Mouse (Mus musculus): ENCODE results near the gene Vstm4. TPM values are rescaled to one million over a fixed set of nuclear protein-coding genes. Genes with fewer than 3 reads are reported as not detected.

Vstm4 gene
- total and polyA plus RNA-seq, 2 experiments from 2014 or later: 8.2 to 8.9 TPM

DNA sequence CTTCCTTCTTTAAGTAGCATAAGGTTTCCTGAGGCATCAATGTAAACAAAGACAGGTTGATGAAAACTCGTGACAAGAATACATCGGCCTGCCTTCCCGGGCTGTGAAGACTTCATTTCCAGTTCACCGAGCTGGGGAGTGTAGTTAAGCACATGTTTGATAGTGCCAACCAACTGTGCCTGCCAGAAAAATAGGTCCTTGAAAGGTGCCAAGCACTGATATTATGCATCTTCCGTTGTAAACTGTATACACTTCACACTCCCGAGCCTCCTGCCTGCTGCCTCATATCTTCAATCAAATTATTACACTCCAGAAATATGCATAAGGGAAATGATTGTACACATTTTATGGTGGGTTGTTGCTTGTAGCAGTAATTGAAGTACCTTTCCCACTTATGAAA lies 77.5 kb downstream of the Vstm4 start:
- no peak for TF ChIP-seq CTCF (IDR thresholded peaks at IDR 0.05; ENCODE audit: low read depth)
- Histone ChIP-seq H3K27me3 (ENCODE audit: insufficient read depth, low read length) (no peaks in the 10 kb centered on the region), H3K36me3 (ENCODE audit: insufficient read depth) (no peaks in the 10 kb centered on the region), H3K9ac (no peak overlapping the region), H3K4me3 (ENCODE audit: low read depth, low read length) (no peak overlapping the region), H3K9me3 (ENCODE audit: low read length) (no peaks in the 10 kb centered on the region), H3K4me2 (ENCODE audit: low read depth) (no peak overlapping the region), H3K4me1 (ENCODE audit: insufficient read depth) (no peaks in the 10 kb centered on the region), H3K27ac (ENCODE audit: low read depth, low read length) (no peak overlapping the region)
- ATAC-seq (peak; percentile 50), DNase-seq (peak; percentile 32)
- 42% methylated on average over 6 of the region's 6 CpGs for WGBS

DNA sequence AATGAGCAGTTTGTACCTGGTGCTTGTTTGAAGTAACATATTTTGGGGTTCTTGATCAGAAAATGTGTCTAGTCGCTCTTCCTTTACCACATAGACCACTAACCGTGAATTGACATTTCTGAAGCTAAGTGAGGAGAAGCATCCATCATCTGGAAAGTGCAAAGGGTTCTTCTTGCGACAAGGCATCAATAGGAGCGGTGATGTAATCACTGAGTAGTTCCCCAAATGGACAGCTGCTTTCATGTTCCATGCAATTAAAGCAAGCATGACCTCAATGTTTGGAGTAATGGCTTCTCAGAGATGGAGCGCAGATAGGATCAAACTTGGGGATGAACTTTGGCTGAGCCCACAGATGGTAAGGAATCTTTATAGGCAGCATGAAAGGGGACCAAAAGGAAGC lies 82.7 kb downstream of the Vstm4 start:
- no peak for ATAC-seq
- no peak overlapping the region for H3K4me3 ChIP-seq (ENCODE audit: low read depth, low read length)
- H3K4me2 ChIP-seq (ENCODE audit: low read depth): no peak overlapping the region
- no peaks in the 10 kb centered on the region for H3K4me1 ChIP-seq (ENCODE audit: insufficient read depth)
- no peak for DNase-seq
- WGBS: 68% methylated on average over 5 of the region's 5 CpGs
- H3K27ac ChIP-seq (ENCODE audit: low read depth, low read length): no peak overlapping the region
- no peaks in the 10 kb centered on the region for H3K36me3 ChIP-seq (ENCODE audit: insufficient read depth)
- TF ChIP-seq CTCF (IDR thresholded peaks at IDR 0.05; ENCODE audit: low read depth): no peak
- H3K9ac ChIP-seq: no peak overlapping the region
- no peaks in the 10 kb centered on the region for H3K9me3 ChIP-seq (ENCODE audit: low read length)
- H3K27me3 ChIP-seq (ENCODE audit: insufficient read depth, low read length): no peaks in the 10 kb centered on the region

- DNase-seq (peak; percentile 56), ATAC-seq (peak; percentile 80)
- Histone ChIP-seq H3K4me3 (ENCODE audit: low read depth, low read length) (no peak overlapping the region), H3K9ac (no peak overlapping the region), H3K27ac (ENCODE audit: low read depth, low read length) (no peak overlapping the region), H3K9me3 (ENCODE audit: low read length) (no peaks in the 10 kb centered on the region), H3K36me3 (ENCODE audit: insufficient read depth) (no peaks in the 10 kb centered on the region), H3K4me2 (ENCODE audit: low read depth) (no peak overlapping the region), H3K4me1 (ENCODE audit: insufficient read depth) (0 out of 2 replicates have a peak, but pooled peaks cover 6% of the 10 kb centered on the region), H3K27me3 (ENCODE audit: insufficient read depth, low read length) (no peaks in the 10 kb centered on the region)
- TF ChIP-seq CTCF (IDR thresholded peaks at IDR 0.05; ENCODE audit: low read depth): no peak
- WGBS: 82% methylated on average over 2 of the region's 2 CpGs
Observed at GRCm38 (mm10) chr14:32947512-32947911, 91.0 kb downstream of the Vstm4 start.

DNA sequence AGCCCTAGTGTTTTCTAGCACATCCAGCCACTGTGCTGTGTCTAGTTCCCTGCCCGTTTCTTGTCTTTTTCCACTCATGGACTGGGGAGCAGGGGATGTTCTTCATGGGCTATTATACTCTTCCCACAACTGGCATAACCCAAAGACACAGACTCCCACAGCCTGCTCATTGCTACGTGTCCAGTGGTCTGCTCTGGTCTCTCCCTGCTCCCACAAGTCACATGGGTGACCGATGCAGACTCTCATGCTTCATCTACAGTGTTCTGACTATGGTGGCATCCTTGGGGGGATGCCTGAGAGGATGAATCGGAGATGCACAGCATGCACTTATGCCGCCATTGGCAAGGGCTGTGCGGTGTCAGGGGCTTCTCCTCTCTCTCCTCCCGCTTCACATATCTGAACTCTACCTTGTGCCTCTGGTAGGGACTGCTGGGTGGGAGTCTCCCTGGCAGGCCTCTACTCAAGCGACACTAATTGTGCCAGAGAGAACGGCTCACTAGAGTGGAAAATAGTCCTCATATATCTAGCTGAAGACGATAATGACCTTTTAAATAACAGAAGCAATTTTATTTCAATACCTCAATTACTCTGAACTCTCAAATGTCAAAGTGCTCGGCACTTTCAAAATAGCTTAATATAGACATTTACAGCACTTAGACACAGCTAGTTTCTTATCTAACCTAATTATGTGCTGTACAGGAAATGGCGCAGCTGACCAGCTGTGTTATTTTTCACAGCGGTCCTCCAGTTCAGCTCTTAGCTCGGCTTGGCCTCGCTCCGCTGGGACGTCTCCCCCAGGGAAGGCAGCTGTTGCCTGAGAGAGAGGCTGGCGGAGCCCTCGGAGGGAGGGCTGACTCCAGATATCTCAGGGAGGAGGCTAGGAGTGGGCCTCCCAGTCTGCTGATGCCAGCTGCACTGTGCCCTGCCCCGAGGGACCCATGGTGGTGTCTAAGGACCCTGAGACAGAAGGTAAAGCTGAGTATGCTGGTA lies 94.1 kb downstream of the Vstm4 start:
- 39% methylated on average over 20 of the region's 20 CpGs for WGBS
- H3K4me1 ChIP-seq (ENCODE audit: insufficient read depth): 0 out of 2 replicates have a peak, but pooled peaks cover 6% of the 10 kb centered on the region
- no peak overlapping the region for H3K27ac ChIP-seq (ENCODE audit: low read depth, low read length)
- DNase-seq: no peak
- no peaks in the 10 kb centered on the region for H3K9me3 ChIP-seq (ENCODE audit: low read length)
- H3K9ac ChIP-seq: no peak overlapping the region
- peak; percentile 74 for ATAC-seq
- no peaks in the 10 kb centered on the region for H3K27me3 ChIP-seq (ENCODE audit: insufficient read depth, low read length)
- no peak overlapping the region for H3K4me3 ChIP-seq (ENCODE audit: low read depth, low read length)
- no peak for TF ChIP-seq CTCF (IDR thresholded peaks at IDR 0.05; ENCODE audit: low read depth)
- no peaks in the 10 kb centered on the region for H3K36me3 ChIP-seq (ENCODE audit: insufficient read depth)
- no peak overlapping the region for H3K4me2 ChIP-seq (ENCODE audit: low read depth)

DNA sequence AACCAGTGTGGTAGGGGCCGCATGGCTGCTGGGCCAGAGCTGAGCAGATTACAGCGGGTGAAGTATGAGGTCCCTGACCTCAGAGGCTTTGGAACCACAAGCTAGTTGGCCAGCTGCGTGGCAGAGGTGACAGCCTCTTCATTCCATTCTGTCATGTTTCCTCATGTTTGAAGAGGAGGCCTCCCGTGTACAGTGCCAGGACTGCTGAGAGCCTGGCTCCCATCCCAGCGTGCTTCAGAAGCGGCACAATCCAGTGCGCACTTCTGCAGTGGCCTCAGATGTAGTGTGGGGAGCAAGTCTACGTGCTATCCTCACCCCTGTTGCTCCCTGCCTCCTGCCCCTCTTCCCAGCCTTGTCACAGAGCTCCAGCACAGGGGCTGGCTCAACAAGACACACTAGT lies 99.9 kb downstream of the Vstm4 start:
- no peaks in the 10 kb centered on the region for H3K9me3 ChIP-seq (ENCODE audit: low read length)
- H3K36me3 ChIP-seq (ENCODE audit: insufficient read depth): no peaks in the 10 kb centered on the region
- no peak overlapping the region for H3K4me2 ChIP-seq (ENCODE audit: low read depth)
- peak; percentile 25 for ATAC-seq
- no peak overlapping the region for H3K4me3 ChIP-seq (ENCODE audit: low read depth, low read length)
- 0 out of 2 replicates have a peak, but pooled peaks cover under 1% of the 10 kb centered on the region for H3K4me1 ChIP-seq (ENCODE audit: insufficient read depth)
- TF ChIP-seq CTCF (IDR thresholded peaks at IDR 0.05; ENCODE audit: low read depth): no peak
- H3K9ac ChIP-seq: no peak overlapping the region
- 57% methylated on average over 8 of the region's 8 CpGs for WGBS
- no peak for DNase-seq
- no peak overlapping the region for H3K27ac ChIP-seq (ENCODE audit: low read depth, low read length)
- H3K27me3 ChIP-seq (ENCODE audit: insufficient read depth, low read length): no peaks in the 10 kb centered on the region

GRCm38 (mm10) chr14:32958671-32959070 lies 102.1 kb downstream of the Vstm4 start:
- no peaks in the 10 kb centered on the region for H3K27me3 ChIP-seq (ENCODE audit: insufficient read depth, low read length)
- ATAC-seq (no peak), DNase-seq (no peak)
- H3K9ac ChIP-seq: no peak overlapping the region
- H3K4me2 ChIP-seq (ENCODE audit: low read depth): no peak overlapping the region
- no peak overlapping the region for H3K27ac ChIP-seq (ENCODE audit: low read depth, low read length)
- no peaks in the 10 kb centered on the region for H3K36me3 ChIP-seq (ENCODE audit: insufficient read depth)
- WGBS: 80% methylated on average over 8 of the region's 8 CpGs
- no peaks in the 10 kb centered on the region for H3K4me1 ChIP-seq (ENCODE audit: insufficient read depth)
- no peak overlapping the region for H3K4me3 ChIP-seq (ENCODE audit: low read depth, low read length)
- H3K9me3 ChIP-seq (ENCODE audit: low read length): no peaks in the 10 kb centered on the region
- no peak for TF ChIP-seq CTCF (IDR thresholded peaks at IDR 0.05; ENCODE audit: low read depth)

GRCm38 (mm10) chr14:32960481-32960880 lies 103.9 kb downstream of the Vstm4 start:
- H3K27ac ChIP-seq (ENCODE audit: low read depth, low read length): no peak overlapping the region
- no peak overlapping the region for H3K4me3 ChIP-seq (ENCODE audit: low read depth, low read length)
- H3K36me3 ChIP-seq (ENCODE audit: insufficient read depth): no peaks in the 10 kb centered on the region
- H3K9ac ChIP-seq: no peak overlapping the region
- H3K4me2 ChIP-seq (ENCODE audit: low read depth): no peak overlapping the region
- peak; percentile 66 for DNase-seq
- peak; percentile 79 for TF ChIP-seq CTCF (IDR thresholded peaks at IDR 0.05; ENCODE audit: low read depth)
- no peaks in the 10 kb centered on the region for H3K4me1 ChIP-seq (ENCODE audit: insufficient read depth)
- ATAC-seq: no peak; the same call in 1 of the 2 replicates
- no peaks in the 10 kb centered on the region for H3K9me3 ChIP-seq (ENCODE audit: low read length)
- WGBS: 36% methylated on average over 5 of the region's 5 CpGs
- no peaks in the 10 kb centered on the region for H3K27me3 ChIP-seq (ENCODE audit: insufficient read depth, low read length)
